Comparison of ENCODE assay signal across 14 mouse cellular contexts in the genomic region with DNA sequence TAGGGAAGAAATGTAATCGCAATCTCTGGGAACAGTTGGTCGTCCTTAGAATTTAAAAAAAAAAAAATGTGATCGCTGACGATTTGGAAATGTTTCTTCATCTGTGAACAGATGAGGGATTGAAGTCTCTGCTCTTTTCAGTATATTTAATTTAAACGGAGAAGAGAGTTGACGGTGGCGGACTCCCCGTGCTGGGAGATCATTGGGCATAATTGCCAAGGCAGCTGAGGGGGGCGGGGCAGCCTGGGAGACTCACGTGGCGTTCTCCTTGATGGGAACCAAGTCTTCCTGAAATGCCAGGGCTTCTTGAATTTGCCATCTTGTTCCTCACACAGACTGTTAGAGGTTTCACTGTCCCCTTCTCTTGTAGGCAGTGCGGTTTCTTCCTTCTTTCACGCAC.
A peak's percentile ranks its signal among the peaks of the same experiment; 100 is the strongest.
DNase-seq lines count a peak whose midpoint lies in the region; ATAC-seq and TF ChIP-seq lines count a peak whose summit lies in the region.
"Had no signal": no experiment of that assay in that cellular context is flagged by ENCODE, and none has a peak within 500 bp of the region (broad histone marks: within the 10 kb centered on the region; RNA-seq: fewer than 3 reads in every experiment).

No protein-coding gene starts in this region.

- intact Hi-C loops in gastrocnemius, adult 2 months (cut with DNase I), result no loop called here

- H3K9ac ChIP-seq in kidney, postnatal 0 days (ENCODE audit: low read depth, low read length), result no peak overlapping the region
- H3K9ac ChIP-seq in forebrain, postnatal 0 days, result no peak overlapping the region

- DNase-seq in kidney, postnatal 0 days (ENCODE audit: low spot score), result no peak
- DNase-seq in kidney, adult 18-20 months, result no peak
- peak; percentile 46 for DNase-seq in right cerebral cortex, postnatal 14 days
- DNase-seq in right cerebral cortex, adult 18-20 months, result no peak
- peak; percentile 51 for DNase-seq in forebrain, postnatal 0 days
- DNase-seq in gastrocnemius, adult 2 months, result no peak
- DNase-seq in thymus, postnatal 25 days, result no peak
- DNase-seq: adrenal gland, postnatal 14 days; gastrocnemius, postnatal 25 days; lung, postnatal 10 days; thymus, postnatal 4 days had no signal

- no peak for ATAC-seq in kidney, postnatal 0 days (replicated peaks; ENCODE audit: low FRiP score, low read depth)
- ATAC-seq in forebrain, postnatal 0 days, result peak; percentile 38
- ATAC-seq: CD4-positive, CD25-positive, alpha-beta regulatory T cell, adult 4 months; intestine, postnatal 0 days had no signal

- H3K9me3 ChIP-seq in kidney, postnatal 0 days (replicated peaks; ENCODE audit: low read length), result no peaks in the 10 kb centered on the region
- no peaks in the 10 kb centered on the region for H3K9me3 ChIP-seq in forebrain, postnatal 0 days (ENCODE audit: low read length)

- no peak overlapping the region for H3K4me3 ChIP-seq in kidney, postnatal 0 days (replicated peaks; ENCODE audit: low read depth, low read length)
- no peak overlapping the region for H3K4me3 ChIP-seq in forebrain, postnatal 0 days (ENCODE audit: low read depth, low read length)
- no peak overlapping the region for H3K4me3 ChIP-seq in gastrocnemius, adult 2 months

- 70% methylated on average over 13 of the region's 13 CpGs for WGBS in kidney, postnatal 0 days
- 25% methylated on average over 13 of the region's 13 CpGs for WGBS in forebrain, postnatal 0 days

- no peak overlapping the region for H3K4me2 ChIP-seq in kidney, postnatal 0 days (ENCODE audit: low read length)
- peak overlapping the region; percentile 28; the same call in 1 of the 2 replicates for H3K4me2 ChIP-seq in forebrain, postnatal 0 days (ENCODE audit: low read depth)
- H3K4me2 ChIP-seq: liver, embryonic 11.5 days had no signal

- peaks cover 16% of the 10 kb centered on the region; the same call in 1 of the 2 replicates for H3K4me1 ChIP-seq in kidney, postnatal 0 days (replicated peaks; ENCODE audit: insufficient read depth, low read length)
- H3K4me1 ChIP-seq in forebrain, postnatal 0 days (ENCODE audit: insufficient read depth), result no peaks in the 10 kb centered on the region

- H3K27ac ChIP-seq in kidney, postnatal 0 days, result peak overlapping the region; percentile 68
- no peak overlapping the region for H3K27ac ChIP-seq in forebrain, postnatal 0 days (ENCODE audit: low read depth, low read length)
- no peak overlapping the region for H3K27ac ChIP-seq in gastrocnemius, adult 2 months

- H3K36me3 ChIP-seq in kidney, postnatal 0 days (ENCODE audit: insufficient read depth, low read length), result no peaks in the 10 kb centered on the region
- no peaks in the 10 kb centered on the region for H3K36me3 ChIP-seq in forebrain, postnatal 0 days (ENCODE audit: insufficient read depth)

- no peaks in the 10 kb centered on the region for H3K27me3 ChIP-seq in kidney, postnatal 0 days (ENCODE audit: insufficient read depth, low read length)
- peaks cover 42% of the 10 kb centered on the region for H3K27me3 ChIP-seq in forebrain, postnatal 0 days (ENCODE audit: insufficient read depth, low read length)

- TF ChIP-seq CTCF in kidney, postnatal 0 days (IDR thresholded peaks at IDR 0.05; ENCODE audit: low read depth), result no peak
- no peak for TF ChIP-seq CTCF in forebrain, postnatal 0 days (IDR thresholded peaks at IDR 0.05; ENCODE audit: low read depth)
- TF ChIP-seq CTCF in gastrocnemius, adult 2 months (IDR thresholded peaks at IDR 0.05), result no peak

Comparison
In these comparisons a context has a peak if more than half of its experiments do, and no peak if none do; other contexts are left out.
1. DNase-seq: peak in right cerebral cortex, postnatal 14 days (single experiment) and forebrain, postnatal 0 days (single experiment); none in kidney, postnatal 0 days (single experiment), kidney, adult 18-20 months (single experiment), right cerebral cortex, adult 18-20 months (single experiment), gastrocnemius, adult 2 months (single experiment) and thymus, postnatal 25 days (single experiment).